Mouse (Mus musculus) splenic B cell, adult 2 months (primary cell): ENCODE measurements around the gene Man2a1.

Experiments used
- DNase-seq: peaks from one replicate; pipeline ENCODE4 v3.0.0-alpha.2; 2011; ENCODE audit warnings: low read depth, low spot score
- H3K27me3 ChIP-seq: 2 replicates; pipeline ENCODE4 v1.6.1; 2012; ENCODE audit warnings: mild to moderate bottlenecking, low read length, moderate library complexity, mixed read lengths; ENCODE audit not compliant: control insufficient read depth, poor library complexity, insufficient read depth, severe bottlenecking
- H3K36me3 ChIP-seq: 2 replicates; pipeline ENCODE4 v1.6.1; 2012; ENCODE audit warnings: mild to moderate bottlenecking, low read length, moderate library complexity, mixed read lengths; ENCODE audit not compliant: control insufficient read depth, poor library complexity, insufficient read depth, severe bottlenecking

The Man2a1 gene

DNA sequence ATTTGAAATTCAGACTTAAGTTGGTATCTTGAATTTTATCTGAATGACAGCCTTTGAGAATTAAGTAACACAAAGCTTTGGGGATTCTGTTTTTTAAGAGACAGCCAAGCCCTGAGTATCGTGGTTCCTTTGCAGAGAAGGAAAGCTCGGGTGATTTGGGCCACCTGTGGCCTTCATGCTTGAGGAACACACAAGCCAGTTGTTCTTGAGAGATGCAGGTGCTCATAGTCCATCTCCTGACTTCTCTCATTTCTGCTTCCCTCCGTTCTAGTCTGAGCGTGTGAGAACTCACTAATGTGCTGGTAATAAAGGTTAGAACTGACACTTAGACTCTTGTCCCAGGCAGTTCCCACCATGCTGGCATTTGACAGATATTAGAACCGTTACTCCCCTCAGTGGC lies 28.9 kb downstream of the Man2a1 start:
- peak; percentile 23 for DNase-seq
- Histone ChIP-seq H3K36me3 (peaks cover 18% of the 10 kb centered on the region), H3K27me3 (no peaks in the 10 kb centered on the region)

DNA sequence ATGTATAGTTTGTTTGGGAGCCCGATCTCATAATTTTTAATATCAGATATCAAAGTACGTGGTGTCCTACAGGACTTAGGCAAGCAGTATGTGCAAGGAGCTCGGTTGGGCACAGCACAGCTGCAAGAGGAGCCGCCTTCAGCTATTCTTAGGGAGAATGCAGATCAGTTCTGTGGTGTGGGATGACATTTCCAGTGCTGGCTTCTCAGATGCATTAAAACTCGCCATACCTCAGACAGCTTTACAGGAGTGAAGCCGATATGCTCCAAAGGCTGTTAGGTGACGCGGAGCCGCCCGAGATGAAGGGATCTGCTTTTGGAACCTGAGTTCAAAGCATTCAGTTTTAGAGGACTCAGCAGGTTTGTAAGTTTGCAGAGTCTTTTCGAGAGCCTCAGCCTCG lies 30.0 kb downstream of the Man2a1 start:
- peaks cover 18% of the 10 kb centered on the region for H3K36me3 ChIP-seq
- DNase-seq = no peak
- no peaks in the 10 kb centered on the region for H3K27me3 ChIP-seq

DNA sequence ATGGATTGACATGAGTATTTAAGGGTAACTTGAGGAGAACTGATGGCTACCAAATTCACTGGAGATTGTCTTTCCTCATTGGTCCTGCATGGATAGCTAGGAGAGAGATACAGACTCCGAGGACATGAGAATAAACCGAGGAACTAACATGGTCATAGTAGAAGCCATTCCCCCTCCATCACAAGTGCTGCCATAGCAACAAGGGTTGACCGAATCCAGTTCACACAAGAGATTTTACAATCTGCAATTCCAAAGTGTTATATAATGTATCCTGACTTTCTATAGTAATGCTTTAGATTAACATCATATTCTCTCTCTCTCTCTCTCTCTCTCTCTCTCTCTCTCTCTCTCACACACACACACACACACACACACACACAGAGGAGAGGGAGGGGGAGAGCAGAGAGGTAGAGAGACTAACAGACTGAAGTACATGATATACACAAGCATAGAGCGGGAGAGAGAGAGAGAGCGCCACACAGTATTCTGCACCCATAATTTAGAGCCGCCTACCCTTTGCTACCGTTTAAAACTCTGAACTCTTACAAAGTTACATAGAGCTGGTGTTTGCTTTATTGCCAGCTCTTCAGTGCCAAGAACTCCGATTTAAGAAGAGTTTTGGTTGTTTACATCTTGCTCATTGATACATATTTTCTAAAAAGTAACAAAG lies 37.5 kb downstream of the Man2a1 start:
- DNase-seq = no peak
- Histone ChIP-seq H3K27me3 (no peaks in the 10 kb centered on the region), H3K36me3 (peaks cover 2% of the 10 kb centered on the region; the same call in 1 of the 2 replicates)

- DNase-seq = no peak
- Histone ChIP-seq H3K36me3 (peaks cover 2% of the 10 kb centered on the region; the same call in 1 of the 2 replicates), H3K27me3 (no peaks in the 10 kb centered on the region)
Measured at GRCm38 (mm10) chr17:64641376-64641775, 40.8 kb downstream of the Man2a1 start.

GRCm38 (mm10) chr17:64643644-64644043 lies 43.1 kb downstream of the Man2a1 start:
- H3K27me3 ChIP-seq = no peaks in the 10 kb centered on the region
- no peaks in the 10 kb centered on the region; the same call in 1 of the 2 replicates for H3K36me3 ChIP-seq
- no peak for DNase-seq

- H3K36me3 ChIP-seq = no peaks in the 10 kb centered on the region
- no peak for DNase-seq
- H3K27me3 ChIP-seq = no peaks in the 10 kb centered on the region
Measured at GRCm38 (mm10) chr17:64644888-64645605, 44.5 kb downstream of the Man2a1 start.

DNA sequence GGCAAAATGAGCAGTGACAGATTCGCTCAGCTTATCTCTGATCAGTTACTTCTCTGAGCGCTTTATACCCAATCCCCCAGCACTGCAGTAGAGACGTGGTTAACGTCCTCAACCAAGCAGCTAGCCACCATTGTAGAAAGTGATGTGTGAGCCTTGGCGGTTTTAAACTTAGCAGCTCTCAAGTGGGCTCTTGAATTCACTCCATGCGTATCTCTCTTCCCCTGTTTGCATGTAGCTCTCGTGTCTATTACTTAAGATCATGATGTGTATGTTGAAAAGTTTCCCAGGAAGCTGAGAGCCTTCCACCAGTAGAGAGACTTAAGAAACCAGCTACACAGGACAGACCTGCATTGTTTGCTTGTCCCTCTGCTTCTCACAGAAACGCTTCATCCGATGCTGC lies 46.9 kb downstream of the Man2a1 start:
- Histone ChIP-seq H3K36me3 (peaks cover 10% of the 10 kb centered on the region; the same call in 1 of the 2 replicates), H3K27me3 (no peaks in the 10 kb centered on the region)
- no peak for DNase-seq

DNA sequence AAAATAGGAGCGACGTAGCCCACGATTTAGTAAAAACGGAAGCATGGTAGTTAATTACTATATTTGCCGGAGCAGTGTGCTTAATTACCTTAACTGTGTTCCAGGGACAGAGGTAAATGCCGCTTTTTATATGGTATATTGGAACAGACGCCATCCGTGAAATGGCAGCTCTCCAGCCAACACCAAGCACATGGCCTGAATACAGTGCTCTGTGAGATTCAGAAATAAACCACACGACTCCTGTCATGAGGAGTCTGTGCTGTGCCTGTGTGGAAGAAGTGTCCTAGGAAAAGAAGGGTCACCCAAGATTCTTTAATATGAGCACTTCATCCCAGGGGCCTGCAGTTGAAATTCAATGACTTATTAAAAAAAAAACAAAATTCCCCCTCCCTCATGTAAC lies 50.2 kb downstream of the Man2a1 start:
- Histone ChIP-seq H3K36me3 (peaks cover 13% of the 10 kb centered on the region; the same call in 1 of the 2 replicates), H3K27me3 (no peaks in the 10 kb centered on the region)
- no peak for DNase-seq

DNA sequence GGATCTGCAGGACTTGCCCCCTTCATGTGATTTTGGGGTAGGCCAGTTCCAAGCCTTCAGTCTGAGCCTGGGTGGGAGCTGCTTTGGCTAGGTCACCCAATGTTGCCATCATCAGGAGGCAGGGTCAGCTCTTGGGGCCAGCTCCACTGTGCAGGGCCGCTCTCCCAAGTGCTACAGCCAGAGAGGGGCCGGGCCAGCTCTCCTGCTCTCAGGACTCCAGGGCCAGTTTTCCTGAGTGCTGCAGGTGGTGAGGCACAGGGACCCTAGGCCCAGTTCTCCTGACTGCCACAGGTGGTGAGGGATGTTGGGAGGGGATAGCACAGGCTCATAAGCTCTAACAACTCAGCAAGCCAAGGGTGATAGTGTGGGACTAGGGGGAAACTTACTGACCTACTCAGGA lies 53.1 kb downstream of the Man2a1 start:
- Histone ChIP-seq H3K36me3 (peaks cover 13% of the 10 kb centered on the region; the same call in 1 of the 2 replicates), H3K27me3 (no peaks in the 10 kb centered on the region)
- DNase-seq = no peak

GRCm38 (mm10) chr17:64659682-64660081 lies 59.1 kb downstream of the Man2a1 start:
- DNase-seq = no peak
- no peaks in the 10 kb centered on the region for H3K27me3 ChIP-seq
- peaks cover 4% of the 10 kb centered on the region; the same call in 1 of the 2 replicates for H3K36me3 ChIP-seq

DNA sequence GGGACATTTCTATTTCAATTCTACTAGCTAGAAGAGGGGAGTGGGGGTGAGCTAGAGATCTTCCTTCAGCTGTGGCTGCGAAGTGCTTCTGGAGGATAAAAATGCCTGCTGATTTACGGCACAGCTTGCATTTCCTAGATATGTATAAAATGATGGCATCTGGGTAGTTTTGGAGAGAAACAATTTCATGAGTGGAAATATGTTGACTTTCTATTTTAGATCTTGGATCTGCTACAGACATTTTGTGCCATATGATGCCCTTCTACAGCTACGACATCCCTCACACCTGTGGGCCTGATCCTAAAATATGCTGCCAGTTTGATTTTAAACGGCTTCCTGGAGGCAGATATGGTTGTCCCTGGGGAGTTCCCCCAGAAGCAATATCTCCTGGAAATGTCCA lies 66.0 kb downstream of the Man2a1 start:
- H3K27me3 ChIP-seq = no peaks in the 10 kb centered on the region
- peaks cover 11% of the 10 kb centered on the region for H3K36me3 ChIP-seq
- DNase-seq = no peak

GRCm38 (mm10) chr17:64668504-64668903 lies 68.0 kb downstream of the Man2a1 start:
- DNase-seq = peak; percentile 90
- peaks cover 17% of the 10 kb centered on the region for H3K36me3 ChIP-seq
- H3K27me3 ChIP-seq = no peaks in the 10 kb centered on the region

DNA sequence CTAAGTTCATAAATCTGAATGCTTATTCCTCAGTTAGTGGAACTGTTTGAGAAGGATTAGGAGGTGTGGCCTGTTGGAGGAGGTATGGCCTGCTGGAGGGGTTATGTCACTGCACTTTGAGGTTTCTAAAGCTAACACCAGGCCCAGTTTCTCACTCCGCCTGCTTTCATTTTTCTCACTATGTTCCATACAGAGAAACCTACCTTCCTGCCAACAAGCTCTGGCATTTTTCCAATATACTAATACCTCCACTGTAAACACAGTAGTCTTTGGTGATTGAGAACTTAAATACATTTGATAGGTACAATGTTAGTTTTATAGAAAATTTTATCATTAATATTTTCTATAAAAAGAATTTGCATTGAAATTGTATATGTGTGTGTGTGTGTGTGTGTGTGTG lies 73.9 kb downstream of the Man2a1 start:
- no peaks in the 10 kb centered on the region for H3K27me3 ChIP-seq
- DNase-seq = no peak
- peaks cover 15% of the 10 kb centered on the region for H3K36me3 ChIP-seq

DNA sequence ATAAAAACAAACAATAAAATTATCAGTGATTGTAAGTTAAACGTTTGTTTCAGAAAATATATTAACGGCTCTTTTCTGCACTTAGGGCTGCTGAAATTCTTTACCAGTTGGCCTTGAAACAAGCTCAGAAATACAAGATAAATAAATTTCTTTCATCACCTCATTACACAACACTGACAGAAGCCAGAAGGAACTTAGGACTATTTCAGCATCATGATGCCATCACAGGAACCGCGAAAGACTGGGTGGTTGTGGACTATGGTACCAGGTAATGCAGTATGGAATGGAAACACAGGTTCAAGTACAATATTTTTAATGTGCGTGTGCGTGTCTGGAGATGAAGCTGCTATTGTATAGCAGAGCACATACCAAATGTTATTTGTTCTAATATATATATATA lies 74.4 kb downstream of the Man2a1 start:
- Histone ChIP-seq H3K27me3 (no peaks in the 10 kb centered on the region), H3K36me3 (peaks cover 11% of the 10 kb centered on the region)
- DNase-seq = no peak

DNA sequence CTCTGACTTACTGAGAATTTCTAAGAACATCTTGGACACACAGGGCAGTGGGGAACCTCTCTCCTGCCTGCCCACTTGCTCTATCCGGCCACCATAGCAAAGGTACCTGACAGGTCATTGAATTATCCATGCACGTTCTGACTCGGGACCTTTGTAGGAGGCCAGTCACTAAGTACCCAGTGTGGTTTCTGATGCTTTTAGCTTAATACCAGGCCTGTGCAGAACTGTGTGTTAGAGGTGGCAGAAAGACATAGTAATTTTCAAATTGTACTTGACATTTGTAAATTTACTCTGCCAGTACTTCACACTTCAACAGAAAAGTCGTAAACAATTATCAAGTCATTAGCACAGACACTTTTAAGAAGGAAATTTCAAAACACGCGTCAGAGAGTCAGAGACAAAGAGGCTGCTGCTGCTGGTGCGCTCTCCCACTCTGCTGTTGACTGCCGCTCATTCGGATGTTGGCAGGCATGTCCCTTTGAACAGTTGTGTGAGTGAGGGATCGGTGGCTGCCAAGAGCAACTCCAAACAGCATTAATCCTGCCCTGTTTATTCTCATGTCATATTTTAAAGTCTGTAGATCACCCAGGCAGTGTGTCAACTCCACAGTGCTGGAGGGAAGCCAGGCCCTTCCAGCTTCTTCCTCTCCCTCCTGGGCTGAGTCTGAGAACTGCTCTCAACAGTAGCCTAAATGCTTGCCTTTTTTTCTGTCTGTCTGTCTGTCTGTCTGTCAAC lies 76.4 kb downstream of the Man2a1 start:
- DNase-seq = no peak
- H3K36me3 ChIP-seq = peaks cover 6% of the 10 kb centered on the region
- H3K27me3 ChIP-seq = no peaks in the 10 kb centered on the region
